Mouse (Mus musculus): Measurements from ENCODE around the gene Olfr370. TPM values are rescaled to one million over a fixed set of nuclear protein-coding genes. Genes with fewer than 3 reads are reported as not detected.

The Olfr370 gene
- polyA plus RNA-seq, 1 experiment from 2014 or later: not detected

DNA sequence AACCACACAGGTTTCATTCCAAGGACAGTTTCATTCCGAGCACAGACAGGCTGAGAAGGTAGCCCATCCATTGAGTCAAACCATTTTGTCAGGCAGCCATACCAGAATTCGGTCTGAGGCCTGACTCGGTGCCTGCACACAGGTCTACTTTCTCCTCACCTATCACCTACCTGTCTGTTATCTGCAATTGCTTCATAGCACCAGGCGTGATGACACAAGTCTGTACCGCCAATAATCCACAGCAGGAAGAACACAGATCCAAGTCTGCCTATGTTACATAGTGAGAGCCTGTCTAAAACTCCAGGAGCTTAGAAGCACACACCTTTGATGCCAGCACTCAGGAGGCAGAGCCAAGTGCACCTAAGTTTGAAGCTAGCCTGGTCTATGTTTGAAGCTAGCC is 53.3 kb downstream of the Olfr370 start:
- Histone ChIP-seq H3K9me3 (no peaks in the 10 kb centered on the region), H3K9ac (no peak overlapping the region), H3K36me3 (peaks cover 48% of the 10 kb centered on the region), H3K4me1 (peaks cover 58% of the 10 kb centered on the region), H3K27me3 (replicated peaks) (no peaks in the 10 kb centered on the region), H3K27ac (replicated peaks) (no peak overlapping the region), H3K4me2 (no peak overlapping the region), H3K4me3 (no peak overlapping the region)
- 92% methylated on average over 5 of the region's 5 CpGs for WGBS
- ATAC-seq (ENCODE audit: extremely low read depth, insufficient number of reproducible peaks, low FRiP score, low TSS enrichment): no peak

DNA sequence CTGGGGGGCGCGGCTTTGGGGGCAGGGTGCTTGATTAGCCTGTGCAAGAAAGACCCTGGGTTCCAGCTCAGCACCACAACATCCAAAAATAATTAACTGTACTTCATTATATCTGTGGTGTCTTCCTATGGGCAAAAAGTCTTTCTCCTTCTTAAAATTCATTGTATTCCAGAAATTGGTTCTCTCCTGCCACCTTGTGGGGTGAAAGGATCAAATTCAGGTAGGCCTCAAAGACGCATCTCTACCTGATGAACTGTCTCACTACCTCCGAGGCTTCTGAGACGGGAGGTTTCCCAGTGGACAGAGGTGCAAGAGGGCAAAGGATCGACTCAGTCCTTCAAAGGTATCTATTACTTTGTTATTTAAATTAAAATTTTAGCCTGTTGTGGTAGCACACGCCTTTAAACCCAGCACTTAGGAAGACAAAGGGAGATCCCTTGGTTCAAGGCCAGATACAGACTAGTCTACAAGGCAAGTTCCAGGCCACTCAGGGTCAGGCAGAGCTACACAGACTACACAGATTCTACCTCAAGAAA is 55.0 kb downstream of the Olfr370 start:
- peaks cover 36% of the 10 kb centered on the region for H3K36me3 ChIP-seq
- 0 out of 2 replicates have a peak overlapping the region, but pooled peaks have one; percentile 7 for H3K9ac ChIP-seq
- H3K9me3 ChIP-seq: no peaks in the 10 kb centered on the region
- no peaks in the 10 kb centered on the region for H3K27me3 ChIP-seq (replicated peaks)
- H3K27ac ChIP-seq (replicated peaks): no peak overlapping the region
- WGBS: 79% methylated on average over 7 of the region's 7 CpGs
- H3K4me1 ChIP-seq: peaks cover 49% of the 10 kb centered on the region
- H3K4me2 ChIP-seq: no peak overlapping the region
- no peak for ATAC-seq (ENCODE audit: extremely low read depth, insufficient number of reproducible peaks, low FRiP score, low TSS enrichment)
- no peak overlapping the region for H3K4me3 ChIP-seq

DNA sequence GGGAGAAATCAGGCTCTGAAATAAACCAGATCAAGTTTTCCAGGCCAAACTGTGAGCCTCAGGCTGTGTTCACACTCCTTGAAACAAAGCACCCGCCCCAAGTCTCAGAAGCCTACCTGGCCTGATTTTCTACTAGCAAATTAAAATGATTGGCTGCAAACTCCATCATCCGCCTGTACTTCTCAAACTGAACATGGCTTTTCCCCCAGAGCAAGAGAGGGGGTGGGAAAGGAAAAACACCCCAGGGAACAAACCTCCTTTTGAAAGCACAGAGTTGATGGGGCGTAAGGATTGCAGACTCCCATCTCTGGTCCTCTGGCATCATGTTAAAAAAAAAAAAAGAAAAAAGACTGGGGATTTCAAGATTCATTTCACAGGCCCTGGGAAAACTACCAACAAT is 57.1 kb downstream of the Olfr370 start:
- Histone ChIP-seq H3K27me3 (replicated peaks) (no peaks in the 10 kb centered on the region), H3K4me1 (peaks cover 40% of the 10 kb centered on the region), H3K9me3 (no peaks in the 10 kb centered on the region), H3K4me3 (peak overlapping the region; percentile 84), H3K36me3 (peaks cover 29% of the 10 kb centered on the region), H3K27ac (replicated peaks) (no peak overlapping the region), H3K4me2 (peak overlapping the region; percentile 87), H3K9ac (peak overlapping the region; percentile 94)
- no peak for ATAC-seq (ENCODE audit: extremely low read depth, insufficient number of reproducible peaks, low FRiP score, low TSS enrichment)
- 80% methylated on average over 3 of the region's 3 CpGs for WGBS

DNA sequence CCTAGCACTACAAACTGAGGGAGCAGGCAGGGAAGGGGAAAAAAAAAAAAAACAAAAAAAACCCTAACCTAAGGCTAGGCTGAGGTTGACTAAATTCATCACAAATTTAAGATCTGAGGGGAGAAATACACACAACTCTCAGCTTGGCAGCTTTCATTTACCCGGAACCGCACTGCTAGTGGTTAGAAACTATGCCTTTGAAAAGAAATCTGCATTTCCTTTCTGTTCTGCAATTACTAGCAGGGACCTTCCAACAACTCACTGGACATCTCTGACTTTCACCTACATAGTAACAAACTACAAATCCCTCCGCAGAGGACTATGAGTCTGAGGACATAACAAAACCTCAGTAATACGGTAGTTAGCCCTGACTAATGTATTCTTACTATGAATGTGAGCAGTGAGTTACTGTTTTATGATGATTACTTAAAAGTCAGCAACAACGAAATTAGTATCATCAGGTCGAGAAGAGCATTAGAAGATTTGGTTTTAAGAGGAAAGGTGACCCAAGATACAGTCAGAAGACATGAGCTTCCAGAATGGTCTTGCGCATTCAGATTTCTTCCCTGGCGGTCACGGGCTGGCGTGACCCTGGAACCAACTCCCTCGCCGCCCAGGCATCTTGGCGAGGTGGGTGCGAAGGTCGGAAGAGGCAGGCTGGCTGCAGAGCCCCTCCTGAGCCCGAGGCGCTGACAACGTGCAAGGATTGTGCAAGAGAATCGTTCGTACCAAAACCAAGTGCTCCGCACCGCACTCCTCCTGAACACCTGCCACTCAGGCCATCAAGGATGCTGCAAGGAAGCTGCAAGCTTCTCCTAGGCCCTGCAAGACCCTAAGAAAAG is 58.0 kb downstream of the Olfr370 start:
- no peak for ATAC-seq (ENCODE audit: extremely low read depth, insufficient number of reproducible peaks, low FRiP score, low TSS enrichment)
- Histone ChIP-seq H3K9me3 (no peaks in the 10 kb centered on the region), H3K4me3 (peak overlapping the region; percentile 84), H3K27ac (replicated peaks) (peak overlapping the region; percentile 88), H3K36me3 (peaks cover 25% of the 10 kb centered on the region), H3K27me3 (replicated peaks) (no peaks in the 10 kb centered on the region), H3K4me1 (peaks cover 32% of the 10 kb centered on the region), H3K9ac (peak overlapping the region; percentile 94), H3K4me2 (peak overlapping the region; percentile 87)
- WGBS: 5% methylated on average over 22 of the region's 22 CpGs

DNA sequence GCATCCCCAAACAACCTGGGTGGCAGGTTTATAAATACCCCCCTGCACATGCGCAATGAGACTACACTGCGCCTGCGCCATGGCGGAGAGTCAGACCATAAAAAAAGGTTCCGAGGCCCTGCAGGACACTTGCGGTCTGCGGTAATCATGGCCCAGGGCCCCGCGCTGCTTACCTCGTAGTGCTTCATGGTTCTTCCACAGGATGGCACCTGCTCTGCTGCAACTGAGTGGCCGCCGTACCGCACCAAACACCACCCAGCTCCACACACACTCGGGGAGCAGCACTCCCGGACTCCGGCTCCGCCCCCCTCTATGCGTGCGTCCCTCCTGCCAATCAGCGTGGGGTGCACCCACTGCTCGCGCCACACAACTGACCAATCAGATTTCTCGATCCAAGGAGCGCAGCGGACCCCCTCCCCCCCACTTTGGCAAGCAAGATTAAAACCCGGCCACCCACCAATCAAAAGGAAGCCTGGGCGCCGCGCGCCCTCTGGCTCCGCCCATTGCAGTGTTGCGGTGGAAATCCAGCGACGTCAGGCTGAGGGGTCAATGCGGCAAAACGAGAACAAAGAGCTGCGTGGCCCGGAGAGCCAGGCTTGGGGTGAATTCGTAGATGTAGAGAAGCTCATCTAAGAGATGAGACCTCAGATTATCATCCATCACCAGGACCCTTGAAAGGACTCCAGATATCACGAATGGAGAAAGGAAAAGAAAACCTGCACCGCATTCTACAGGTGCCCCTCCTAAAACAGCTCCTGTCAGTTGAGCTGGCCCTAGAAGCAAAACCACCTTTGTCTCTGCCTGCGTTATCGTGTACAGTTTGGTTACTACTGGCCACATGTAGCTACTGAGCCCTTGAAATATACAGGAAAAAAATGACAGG is 58.8 kb downstream of the Olfr370 start:
- WGBS: under 1% methylated on average over 43 of the region's 43 CpGs
- H3K4me1 ChIP-seq: peaks cover 27% of the 10 kb centered on the region
- no peaks in the 10 kb centered on the region for H3K9me3 ChIP-seq
- H3K27ac ChIP-seq (replicated peaks): peak overlapping the region; percentile 94
- H3K36me3 ChIP-seq: peaks cover 17% of the 10 kb centered on the region
- H3K27me3 ChIP-seq (replicated peaks): no peaks in the 10 kb centered on the region
- ATAC-seq (ENCODE audit: extremely low read depth, insufficient number of reproducible peaks, low FRiP score, low TSS enrichment): peak; percentile 99
- peak overlapping the region; percentile 84 for H3K4me3 ChIP-seq
- peak overlapping the region; percentile 87 for H3K4me2 ChIP-seq
- H3K9ac ChIP-seq: peak overlapping the region; percentile 94

Other genes with a start within 250 kb of the Olfr370 start
- not detected in 2 replicates for gene Ucp1, start 245.4 kb upstream of the Olfr370 start, polyA plus RNA-seq (2015; fragmentation: Nextera tagmentation; extraction: Ambion mirVana)
- gene Elmod2, start 203.3 kb upstream of the Olfr370 start, polyA plus RNA-seq (2015; fragmentation: Nextera tagmentation; extraction: Ambion mirVana): 8.6 and 8.9 TPM in 2 replicates
- gene Mgat4d, start 187.3 kb upstream of the Olfr370 start, polyA plus RNA-seq (2015; fragmentation: Nextera tagmentation; extraction: Ambion mirVana): not detected in 2 replicates
- 0.06 and 0.09 TPM in 2 replicates for gene Clgn, start 145.9 kb upstream of the Olfr370 start, polyA plus RNA-seq (2015; fragmentation: Nextera tagmentation; extraction: Ambion mirVana)
- 80.1 and 83.2 TPM in 2 replicates for gene Scoc, start 77.4 kb upstream of the Olfr370 start, polyA plus RNA-seq (2015; fragmentation: Nextera tagmentation; extraction: Ambion mirVana)
- 524 and 602 TPM in 2 replicates for gene Ndufb7, start 30.9 kb downstream of the Olfr370 start, polyA plus RNA-seq (2015; fragmentation: Nextera tagmentation; extraction: Ambion mirVana)
- gene Tecr, start 72.2 kb downstream of the Olfr370 start, polyA plus RNA-seq (2015; fragmentation: Nextera tagmentation; extraction: Ambion mirVana): 438 and 474 TPM in 2 replicates
- 41.4 and 47.4 TPM in 2 replicates for gene Dnajb1, start 72.4 kb downstream of the Olfr370 start, polyA plus RNA-seq (2015; fragmentation: Nextera tagmentation; extraction: Ambion mirVana)
- 155 and 164 TPM in 2 replicates for gene Gipc1, start 116.9 kb downstream of the Olfr370 start, polyA plus RNA-seq (2015; fragmentation: Nextera tagmentation; extraction: Ambion mirVana)
- gene Ptger1, start 130.9 kb downstream of the Olfr370 start, polyA plus RNA-seq (2015; fragmentation: Nextera tagmentation; extraction: Ambion mirVana): 0.35 and 0.41 TPM in 2 replicates
- gene Pkn1, start 163.4 kb downstream of the Olfr370 start, polyA plus RNA-seq (2015; fragmentation: Nextera tagmentation; extraction: Ambion mirVana): 19.5 and 20.0 TPM in 2 replicates
- 133 and 152 TPM in 2 replicates for gene Ddx39, start 179.4 kb downstream of the Olfr370 start, polyA plus RNA-seq (2015; fragmentation: Nextera tagmentation; extraction: Ambion mirVana)
- 25.0 and 28.4 TPM in 2 replicates for gene Adgre5, start 205.5 kb downstream of the Olfr370 start, polyA plus RNA-seq (2015; fragmentation: Nextera tagmentation; extraction: Ambion mirVana)